Mouse (Mus musculus): ENCODE measurements around the gene Gpt2. TPM values are rescaled to one million over a fixed set of nuclear protein-coding genes. Genes with fewer than 3 reads are reported as not detected.

Gene Gpt2
- polyA plus RNA-seq (2012; rRNA removed), result 27.4 and 28.0 TPM in 2 replicates

GRCm38 (mm10) chr8:85492125-85492875 is at the start of gene Gpt2:
Gene Gpt2, plus strand, starts transcription at chr8:85492576.

GRCm38 (mm10) chr8:85555181-85556145 is 63.1 kb downstream of the Gpt2 start, which contains the start of gene Dnaja2:
Gene Dnaja2, minus strand, starts transcription at chr8:85555344.

Other genes starting within 250 kb of the Gpt2 start
- gene Orc6, start 192.9 kb upstream of the Gpt2 start, polyA plus RNA-seq (2012; rRNA removed), result 86.5 and 95.4 TPM in 2 replicates
- gene Vps35, start 192.8 kb upstream of the Gpt2 start, polyA plus RNA-seq (2012; rRNA removed), result 72.3 and 82.1 TPM in 2 replicates
- gene Mylk3, start 106.2 kb upstream of the Gpt2 start, polyA plus RNA-seq (2012; rRNA removed), result 0.33 and 0.49 TPM in 2 replicates
- 21.8 and 28.0 TPM in 2 replicates for gene 4921524J17Rik, start 59.7 kb upstream of the Gpt2 start, polyA plus RNA-seq (2012; rRNA removed)
- gene Dnaja2, start 62.8 kb downstream of the Gpt2 start, polyA plus RNA-seq (2012; rRNA removed), result 81.2 and 82.3 TPM in 2 replicates
- 31.9 and 39.9 TPM in 2 replicates for gene Neto2, start 208.3 kb downstream of the Gpt2 start, polyA plus RNA-seq (2012; rRNA removed)

Measured in central nervous system, embryonic 14 days (tissue).